Mouse (Mus musculus) c-Kit-positive CD71-negative TER-119-negative erythroid progenitor cells, embryonic 14.5 days (primary cell): ENCODE data around the gene Keap1.
"Not testable (repeated sequence)": the region's sequence is repeated elsewhere in the genome, so short reads cannot be mapped to it uniquely, and the experiment has no call there.

Experiments used
- DNase-seq: peaks from one replicate; pipeline ENCODE4 v3.0.0-alpha.2; 2013; ENCODE audit warnings: low read depth

The Keap1 gene

GRCm38 (mm10) chr9:21261831-21262230 lies 22.7 kb upstream of the Keap1 start:
- no peak for DNase-seq

- DNase-seq, result no peak
These were observed 21.4 kb upstream of the Keap1 start for GRCm38 (mm10) chr9:21260491-21261040.

GRCm38 (mm10) chr9:21256349-21256748 lies 17.2 kb upstream of the Keap1 start:
- DNase-seq, result not testable (repeated sequence)

- DNase-seq, result no peak
These were observed 15.5 kb upstream of the Keap1 start for GRCm38 (mm10) chr9:21254690-21255089.

GRCm38 (mm10) chr9:21251116-21251735 lies 12.1 kb upstream of the Keap1 start:
- no peak for DNase-seq

- no peak for DNase-seq
These were observed 11.3 kb upstream of the Keap1 start for GRCm38 (mm10) chr9:21250509-21250908.

- DNase-seq, result no peak
These were observed 10.7 kb upstream of the Keap1 start for GRCm38 (mm10) chr9:21249629-21250508.

GRCm38 (mm10) chr9:21248326-21248725 lies 9.2 kb upstream of the Keap1 start, which contains the start of gene S1pr5:
TSS of gene S1pr5 (minus strand) at chr9:21248443.
- no peak for DNase-seq

GRCm38 (mm10) chr9:21246342-21246741 lies 7.2 kb upstream of the Keap1 start:
- DNase-seq, result no peak

- DNase-seq, result no peak
These were observed 5.9 kb upstream of the Keap1 start for GRCm38 (mm10) chr9:21245113-21245487.

GRCm38 (mm10) chr9:21244428-21245112 lies 5.4 kb upstream of the Keap1 start:
- no peak for DNase-seq

- DNase-seq, result no peak
These were observed 4.8 kb upstream of the Keap1 start for GRCm38 (mm10) chr9:21243826-21244427.

- DNase-seq, result peak; percentile 89
These were observed 2.2 kb upstream of the Keap1 start for GRCm38 (mm10) chr9:21241343-21241742.

- no peak for DNase-seq
These were observed 296 bp upstream of the Keap1 start for GRCm38 (mm10) chr9:21239465-21239848.

GRCm38 (mm10) chr9:21238004-21238732 lies 993 bp downstream of the Keap1 start:
- DNase-seq, result no peak

GRCm38 (mm10) chr9:21237368-21238003 lies 1.7 kb downstream of the Keap1 start:
- DNase-seq, result no peak

- DNase-seq, result no peak
These were observed 2.2 kb downstream of the Keap1 start for GRCm38 (mm10) chr9:21236991-21237367.

- DNase-seq, result no peak
These were observed 3.8 kb downstream of the Keap1 start for GRCm38 (mm10) chr9:21235341-21235740.

GRCm38 (mm10) chr9:21233805-21234204 lies 5.4 kb downstream of the Keap1 start:
- no peak for DNase-seq

GRCm38 (mm10) chr9:21233366-21233765 lies 5.8 kb downstream of the Keap1 start:
- no peak for DNase-seq

GRCm38 (mm10) chr9:21232867-21233266 lies 6.3 kb downstream of the Keap1 start:
- no peak for DNase-seq
